Mouse (Mus musculus) cerebellum, adult 2 months (tissue): ENCODE measurements around the gene Pmfbp1. TPM values are rescaled to one million over a fixed set of nuclear protein-coding genes. Genes with fewer than 3 reads are reported as not detected.

Experiments used
- DNase-seq, 2 experiments: peaks; one replicate each; pipeline ENCODE4 v3.0.0; 2021
- H3K27ac ChIP-seq: fragments of 200-500 bp; 2 replicates; pipeline ENCODE4 v1.5.1; 2012; ENCODE audit warnings: low read length, control low read depth, inconsistent platforms; ENCODE audit not compliant: insufficient read depth
- H3K27me3 ChIP-seq: fragments of 200-500 bp; 2 replicates; pipeline ENCODE4 v1.6.1; 2012; ENCODE audit warnings: inconsistent platforms, mild to moderate bottlenecking, low read length, moderate library complexity; ENCODE audit not compliant: control insufficient read depth, insufficient read depth
- H3K4me1 ChIP-seq: fragments of 200-500 bp; 2 replicates; pipeline ENCODE4 v1.6.1; 2011; ENCODE audit warnings: low read length; ENCODE audit not compliant: control insufficient read depth, insufficient read depth
- H3K4me3 ChIP-seq: fragments of 200-500 bp; replicated peaks from 2 replicates; pipeline ENCODE3; 2011; ENCODE audit warnings: mild to moderate bottlenecking, low read depth, low read length, control low read depth; ENCODE audit not compliant: insufficient read depth
- CTCF ChIP-seq: fragments of 200-500 bp; IDR thresholded peaks from 2 replicates; pipeline ENCODE4 v1.5.1; 2011; ENCODE audit warnings: low read depth, mild to moderate bottlenecking, control low read depth, low read length, moderate library complexity, borderline replicate concordance; ENCODE audit not compliant: insufficient read depth
- POLR2A ChIP-seq: fragments of 200-500 bp; IDR thresholded peaks from 2 replicates; pipeline ENCODE4 v1.6.1; 2011; ENCODE audit warnings: low read length, control low read depth, borderline replicate concordance; ENCODE audit not compliant: insufficient read depth
- WGBS: fragments of 180-500 bp; shearing (Covaris S2); methylation state at CpG from one replicate; pipeline ENCODE4 v1.1.7; 2018; 5-methylcytosine and 5-hydroxymethylcytosine counted together
- polyA plus RNA-seq: library from polyadenylated mRNA; depleted of rRNA; stranded (reverse); fragments of >200 nt; gene quantifications from 2 replicates; pipeline ENCODE4 v1.2.3, GENCODE M21; 2012

Gene Pmfbp1
- polyA plus RNA-seq, 1 experiment, result 0.80 TPM

DNA sequence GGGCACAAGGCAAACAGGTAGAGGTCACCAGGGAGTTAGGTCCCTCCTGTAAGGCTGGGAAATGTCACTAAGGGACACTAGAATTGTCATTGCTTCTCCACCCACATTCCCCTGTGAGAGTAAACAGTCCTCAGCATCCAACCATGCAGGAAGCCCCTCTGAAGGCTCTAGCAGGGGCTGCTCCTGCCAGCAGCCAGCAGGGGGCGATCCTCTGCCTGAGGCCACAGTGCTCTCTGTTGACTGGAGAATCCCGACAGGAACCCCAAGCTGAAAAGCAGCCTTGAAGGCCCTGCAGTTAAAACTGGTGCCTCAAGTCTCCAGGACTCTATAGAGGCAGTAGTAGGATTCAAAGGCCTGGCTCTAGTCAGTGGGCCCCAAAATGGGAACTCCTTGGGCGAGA, 57.8 kb downstream of the Pmfbp1 start:
- H3K27ac ChIP-seq, result no peak overlapping the region
- H3K4me1 ChIP-seq, result no peaks in the 10 kb centered on the region
- 39% methylated on average over 3 of the region's 3 CpGs for WGBS
- H3K27me3 ChIP-seq, result no peaks in the 10 kb centered on the region
- no peak for DNase-seq
- TF ChIP-seq CTCF, result 0 out of 2 replicates have a peak, but pooled peaks have one; percentile 17
- no peak for TF ChIP-seq POLR2A
- H3K4me3 ChIP-seq, result no peak overlapping the region

DNA sequence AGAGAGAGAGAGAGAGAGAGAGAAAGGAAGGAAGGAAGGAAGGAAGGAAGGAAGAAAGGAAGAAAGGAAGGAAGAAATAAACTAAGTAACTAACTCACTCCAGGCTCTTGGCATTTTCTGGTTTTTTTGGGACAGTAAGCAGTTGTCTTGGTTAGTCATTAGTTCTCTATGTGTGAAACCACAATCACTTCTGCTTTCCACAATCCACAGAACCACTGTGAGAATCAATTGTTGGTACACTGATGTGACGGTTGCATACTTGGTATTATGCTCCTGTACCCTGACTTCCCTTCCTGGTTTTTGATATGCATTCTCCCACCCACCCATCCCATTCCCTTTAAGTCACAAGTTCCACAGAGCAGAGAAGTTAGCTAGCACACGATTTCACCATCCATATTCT, 70.1 kb downstream of the Pmfbp1 start:
- H3K27ac ChIP-seq, result no peak overlapping the region
- no peaks in the 10 kb centered on the region for H3K27me3 ChIP-seq
- TF ChIP-seq CTCF, result no peak
- peaks cover 3% of the 10 kb centered on the region; the same call in 1 of the 2 replicates for H3K4me1 ChIP-seq
- 62% methylated on average over 2 of the region's 2 CpGs for WGBS
- DNase-seq, result no peak
- no peak overlapping the region for H3K4me3 ChIP-seq

DNA sequence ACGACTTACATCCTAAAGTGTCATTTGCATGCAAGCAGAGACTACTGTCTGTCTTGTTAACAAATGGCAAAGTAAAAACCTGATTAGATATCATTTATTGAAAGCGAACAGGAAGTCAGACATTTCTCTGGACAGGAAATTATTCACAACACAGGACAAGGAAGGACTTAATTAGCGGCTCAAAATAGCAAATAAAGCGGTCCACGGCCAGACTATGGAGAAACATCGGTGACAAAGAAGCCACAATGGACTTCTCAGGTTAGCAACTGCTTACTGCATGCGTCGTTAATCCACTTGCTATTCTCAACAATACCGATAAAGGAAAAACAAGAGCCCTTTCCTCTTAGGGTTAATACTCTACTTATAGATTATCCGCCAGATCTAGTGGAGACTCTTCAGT, 70.9 kb downstream of the Pmfbp1 start:
- H3K4me1 ChIP-seq, result peaks cover 3% of the 10 kb centered on the region; the same call in 1 of the 2 replicates
- H3K27me3 ChIP-seq, result no peaks in the 10 kb centered on the region
- no peak for TF ChIP-seq POLR2A
- TF ChIP-seq CTCF, result no peak
- DNase-seq, result no peak
- H3K27ac ChIP-seq, result no peak overlapping the region; the same call in 1 of the 2 replicates
- WGBS, result 5% methylated on average over 10 of the region's 10 CpGs
- peak overlapping the region; percentile 92 for H3K4me3 ChIP-seq

DNA sequence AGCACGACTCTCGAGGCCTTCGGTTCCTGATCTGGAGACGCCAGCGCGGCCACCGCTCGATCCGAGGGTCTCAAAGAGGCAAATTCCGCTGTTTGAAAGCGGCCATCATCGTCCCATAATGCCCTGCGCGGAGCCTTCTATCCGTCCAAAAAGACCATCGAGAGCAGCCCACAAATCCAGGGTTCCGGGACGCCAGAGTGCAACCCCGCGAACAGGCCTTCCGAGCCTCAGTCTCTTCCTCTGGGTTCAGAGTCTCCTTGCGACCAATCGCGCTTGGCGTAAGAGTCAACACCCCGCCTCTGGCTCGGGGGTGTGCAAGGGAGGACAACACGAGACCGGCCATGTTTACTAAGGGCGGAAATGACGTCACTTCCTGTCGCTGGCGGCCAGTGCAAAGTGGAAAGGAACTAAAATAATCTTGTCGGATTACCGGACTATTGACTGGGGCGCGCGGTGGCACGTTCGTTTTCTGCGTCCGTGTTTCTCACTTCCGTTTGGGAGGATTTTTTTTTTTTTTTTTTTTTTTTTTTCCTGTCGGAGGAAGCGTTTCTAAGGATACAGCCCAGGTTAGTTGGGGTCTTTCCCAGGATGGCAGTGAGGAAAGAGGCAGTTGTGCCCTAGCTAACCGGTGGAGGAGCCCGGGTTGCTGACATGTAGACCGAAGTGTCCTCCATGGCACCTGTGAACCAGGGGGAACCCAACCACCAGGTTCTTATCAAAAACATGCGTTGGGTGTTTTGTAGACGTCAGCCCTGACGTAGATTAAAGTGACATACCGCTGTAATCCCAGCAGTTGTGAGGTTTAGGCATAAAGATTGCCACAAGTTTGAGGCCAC, 71.9 kb downstream of the Pmfbp1 start, which contains the start of the genes Dhx38 and Txnl4b:
Gene Dhx38, minus strand, starts transcription at position 364 of the 836 bp plus-strand sequence.
Gene Txnl4b, plus strand, starts transcription at position 395 of the 836 bp plus-strand sequence.
- peak within 1 kb of the TSS; percentile 74 for H3K27ac ChIP-seq
- WGBS, result under 1% methylated on average over 52 of the region's 52 CpGs
- no peak for TF ChIP-seq CTCF
- TF ChIP-seq POLR2A, result peak; percentile 31; the same call in 1 of the 2 replicates

DNA sequence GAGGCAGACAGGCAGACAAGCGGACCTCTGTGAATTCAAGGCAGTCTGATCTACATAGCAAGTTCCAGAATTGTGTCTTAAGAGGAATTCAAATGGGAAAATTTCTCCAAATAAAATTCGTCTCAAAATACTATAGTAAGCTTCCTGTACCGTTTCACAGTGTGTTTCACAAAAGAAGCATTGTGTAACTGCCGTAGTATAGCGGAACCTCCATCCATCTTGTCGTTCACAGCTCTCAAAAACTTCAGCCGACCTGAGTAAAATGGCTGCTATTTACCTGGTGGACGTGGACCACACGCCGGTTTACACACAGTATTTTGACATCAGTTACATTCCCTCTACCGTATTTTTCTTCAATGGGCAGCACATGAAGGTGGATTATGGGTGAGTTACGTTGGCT, 77.3 kb downstream of the Pmfbp1 start:
- no peaks in the 10 kb centered on the region for H3K27me3 ChIP-seq
- no peaks in the 10 kb centered on the region; the same call in 1 of the 2 replicates for H3K4me1 ChIP-seq
- 90% methylated on average over 12 of the region's 12 CpGs for WGBS
- DNase-seq, result no peak
- H3K27ac ChIP-seq, result no peak overlapping the region
- no peak overlapping the region for H3K4me3 ChIP-seq
- TF ChIP-seq CTCF (no peak), POLR2A (no peak)

More for the DNA sequence above, 71.9 kb downstream of the Pmfbp1 start, which contains the start of the genes Dhx38 and Txnl4b:
- Histone ChIP-seq H3K4me3 (peak within 1 kb of the TSS; percentile 92), H3K27me3 (no peaks in the 10 kb centered on the region), H3K4me1 (peaks cover 3% of the 10 kb centered on the region; the same call in 1 of the 2 replicates)
- DNase-seq, result peak; percentile 99

DNA sequence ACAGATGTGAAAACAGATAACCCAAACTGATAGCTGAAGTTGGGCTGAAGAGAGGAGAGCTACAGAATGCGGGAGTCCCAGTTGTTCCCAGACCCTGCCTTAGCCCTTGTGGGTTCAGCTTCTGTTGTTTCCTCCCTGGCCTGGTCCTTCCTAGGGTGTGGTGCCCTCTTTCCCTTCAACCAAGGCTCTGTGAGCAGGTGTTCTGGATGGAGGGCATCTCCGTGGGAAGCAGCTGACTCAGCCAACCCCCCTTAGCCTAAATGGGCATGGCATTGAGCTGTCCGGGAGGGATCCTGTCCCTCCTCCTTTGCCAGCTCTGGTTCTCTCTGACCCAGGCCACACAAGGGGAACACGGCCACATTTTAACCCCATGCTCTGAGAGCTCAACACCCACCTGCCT, 82.5 kb downstream of the Pmfbp1 start:
- Histone ChIP-seq H3K4me3 (no peak overlapping the region), H3K4me1 (no peaks in the 10 kb centered on the region), H3K27me3 (no peaks in the 10 kb centered on the region), H3K27ac (no peak overlapping the region)
- TF ChIP-seq CTCF, result no peak
- TF ChIP-seq POLR2A, result no peak
- no peak for DNase-seq
- 63% methylated on average over 4 of the region's 4 CpGs for WGBS

DNA sequence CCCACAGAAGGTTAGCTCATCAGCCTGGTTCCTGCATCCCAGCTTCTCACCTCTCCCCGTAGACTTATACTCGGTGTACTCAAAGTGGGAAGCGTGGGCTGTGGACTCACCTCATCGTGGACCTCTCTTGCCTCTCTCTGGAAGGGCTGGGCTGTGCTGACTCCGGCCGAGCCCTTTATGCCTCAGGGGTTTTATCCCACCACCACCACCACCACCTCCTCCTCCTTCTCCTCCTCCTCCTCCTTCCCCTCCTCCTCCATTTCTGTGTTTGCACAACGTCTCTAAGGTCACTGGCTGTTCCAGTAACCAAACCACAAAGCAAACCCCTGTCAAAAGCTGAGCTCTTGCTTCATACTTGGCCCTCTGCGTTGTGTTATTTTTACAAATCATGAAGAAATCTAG, 85.1 kb downstream of the Pmfbp1 start, which contains the start of gene Hp:
Gene Hp, minus strand, starts transcription at position 273 of the 402 bp plus-strand sequence.
- no peaks in the 10 kb centered on the region for H3K27me3 ChIP-seq
- 71% methylated on average over 8 of the region's 8 CpGs for WGBS
- H3K4me3 ChIP-seq, result no peak within 1 kb of the TSS
- TF ChIP-seq CTCF (no peak), POLR2A (no peak)
- DNase-seq, result no peak
- no peak within 1 kb of the TSS for H3K27ac ChIP-seq
- no peaks in the 10 kb centered on the region for H3K4me1 ChIP-seq

DNA sequence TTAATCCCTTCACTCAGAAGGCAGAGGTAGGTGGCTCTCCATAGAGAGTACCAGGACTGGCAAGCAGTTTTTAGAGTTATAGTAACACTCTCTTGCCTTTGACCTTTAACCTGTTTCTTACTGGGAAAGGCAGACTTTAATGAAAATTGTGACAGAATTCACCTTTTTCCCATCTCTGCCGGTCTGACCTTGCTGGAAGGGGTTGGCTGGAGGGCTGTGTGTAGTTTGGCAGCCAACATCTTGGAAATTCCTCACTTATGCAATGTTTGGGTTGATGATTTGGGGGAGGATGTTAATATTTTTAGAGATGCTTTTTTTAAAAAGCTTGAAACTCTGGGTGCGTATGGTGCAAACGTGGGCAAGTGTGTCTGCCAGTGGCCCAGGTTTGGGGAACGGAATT, 90.5 kb downstream of the Pmfbp1 start:
- H3K27me3 ChIP-seq, result no peaks in the 10 kb centered on the region
- no peak for TF ChIP-seq POLR2A
- TF ChIP-seq CTCF, result no peak
- no peak overlapping the region for H3K4me3 ChIP-seq
- WGBS, result 78% methylated on average over 4 of the region's 4 CpGs
- H3K27ac ChIP-seq, result no peak overlapping the region
- no peaks in the 10 kb centered on the region for H3K4me1 ChIP-seq
- DNase-seq, result no peak
